Mouse (Mus musculus) MEL (cell line): ENCODE measurements around the gene Elmsan1. TPM values are rescaled to one million over a fixed set of nuclear protein-coding genes. Genes with fewer than 3 reads are reported as not detected.

ENCODE experiments used
- DNase-seq: peaks from one replicate; pipeline ENCODE4 v3.0.0; 2011; ENCODE audit warnings: low read depth, low spot score
- H3K27ac ChIP-seq: 2 replicates; pipeline ENCODE4 v1.5.1; 2012; ENCODE audit warnings: low read depth, mild to moderate bottlenecking, control low read depth, low read length, moderate library complexity; ENCODE audit not compliant: control insufficient read depth
- H3K27me3 ChIP-seq, 2 experiments: fragments of 150-350 bp in 1 of 2; sonication (generic) in 1 of 2; 2 replicates each; pipeline ENCODE4 v1.6.1; 2012; ENCODE audit warnings: low read length in 2 of 2, mild to moderate bottlenecking in 2 of 2, improper control_type of control experiment in 1 of 2, moderate library complexity in 1 of 2; ENCODE audit not compliant: insufficient read depth in 2 of 2, control insufficient read depth in 1 of 2
- H3K36me3 ChIP-seq, 2 experiments: 2 replicates each; pipeline ENCODE4 v1.6.1; 2012 to 2014; ENCODE audit warnings: low read length in 2 of 2, improper control_type of control experiment in 1 of 2, inconsistent platforms in 1 of 2, mild to moderate bottlenecking in 1 of 2; ENCODE audit not compliant: insufficient read depth in 2 of 2, control insufficient read depth in 1 of 2
- H3K4me1 ChIP-seq, 2 experiments: fragments of 150-350 bp in 1 of 2; sonication (generic) in 1 of 2; 2 replicates each; pipeline ENCODE4 v1.6.1; 2012; ENCODE audit warnings: low read length in 2 of 2, improper control_type of control experiment in 1 of 2, mild to moderate bottlenecking in 1 of 2; ENCODE audit not compliant: insufficient read depth in 2 of 2, control insufficient read depth in 1 of 2
- H3K4me3 ChIP-seq, 2 experiments: fragments of 150-350 bp in 1 of 2; sonication (generic) in 1 of 2; 2 replicates each; pipeline ENCODE4 v1.5.1; 2012; ENCODE audit warnings: low read depth in 2 of 2, low read length in 2 of 2, mild to moderate bottlenecking in 2 of 2, moderate library complexity in 2 of 2, control low read depth in 1 of 2, improper control_type of control experiment in 1 of 2; ENCODE audit not compliant: control insufficient read depth in 1 of 2, insufficient read depth in 1 of 2
- H3K79me2 ChIP-seq: 2 replicates; pipeline ENCODE4 v1.6.1; 2012; ENCODE audit warnings: mild to moderate bottlenecking, low read length, moderate library complexity; ENCODE audit not compliant: control insufficient read depth, poor library complexity, insufficient read depth
- H3K9ac ChIP-seq: 2 replicates; pipeline ENCODE4 v1.6.1; 2012; ENCODE audit warnings: low read depth, mild to moderate bottlenecking, control low read depth, low read length, moderate library complexity; ENCODE audit not compliant: control insufficient read depth, poor library complexity, severe bottlenecking
- H3K9me3 ChIP-seq: fragments of 150-350 bp; sonication (generic); replicated peaks from 2 replicates; pipeline ENCODE4 v1.6.1; 2012; ENCODE audit warnings: mild to moderate bottlenecking, low read length, improper control_type of control experiment, moderate library complexity; ENCODE audit not compliant: insufficient read depth
- BHLHE40 ChIP-seq: IDR thresholded peaks from 2 replicates; pipeline ENCODE4 v1.6.1; 2012; ENCODE audit warnings: low read depth, mild to moderate bottlenecking, inconsistent platforms, low read length, improper control_type of control experiment, borderline replicate concordance
- CTCF ChIP-seq, 3 experiments: IDR thresholded peaks in 2 of 3; conservative IDR thresholded peaks in 1 of 3; 2 replicates each; pipeline ENCODE4 v1.5.1; 2011 to 2012; ENCODE audit warnings: low read length in 3 of 3, low read depth in 2 of 3, mild to moderate bottlenecking in 2 of 3, improper control_type of control experiment in 1 of 3, inconsistent platforms in 1 of 3, mixed read lengths in 1 of 3, moderate library complexity in 1 of 3; ENCODE audit not compliant: control insufficient read depth in 1 of 3, insufficient read depth in 1 of 3, poor library complexity in 1 of 3, severe bottlenecking in 1 of 3
- E2F4 ChIP-seq: IDR thresholded peaks from 2 replicates; pipeline ENCODE4 v1.6.1; 2011; ENCODE audit warnings: low read depth, low read length, improper control_type of control experiment, borderline replicate concordance
- HCFC1 ChIP-seq: IDR thresholded peaks from 2 replicates; pipeline ENCODE4 v1.6.1; 2012; ENCODE audit warnings: low read depth, mild to moderate bottlenecking, inconsistent platforms, low read length, improper control_type of control experiment, moderate library complexity
- JUND ChIP-seq: IDR thresholded peaks from 2 replicates; pipeline ENCODE4 v1.6.1; 2011; ENCODE audit warnings: low read depth, mild to moderate bottlenecking, improper control_type of control experiment, low read length
- MAX ChIP-seq: IDR thresholded peaks from 2 replicates; pipeline ENCODE4 v1.6.1; 2011; ENCODE audit warnings: low read length, improper control_type of control experiment
- MAZ ChIP-seq: IDR thresholded peaks from 2 replicates; pipeline ENCODE4 v1.6.1; 2012; ENCODE audit warnings: low read depth, mild to moderate bottlenecking, inconsistent platforms, low read length, improper control_type of control experiment
- MEF2A ChIP-seq: IDR thresholded peaks from 2 replicates; pipeline ENCODE4 v1.6.1; 2014; ENCODE audit warnings: low read depth, mild to moderate bottlenecking, inconsistent platforms, low read length, improper control_type of control experiment; ENCODE audit not compliant: poor library complexity, insufficient replicate concordance, severe bottlenecking; ENCODE audit errors: extremely low read depth
- MYB ChIP-seq: IDR thresholded peaks from 2 replicates; pipeline ENCODE4 v1.6.1; 2011; ENCODE audit warnings: mild to moderate bottlenecking, low read depth, low read length, improper control_type of control experiment
- MYC ChIP-seq: IDR thresholded peaks from 2 replicates; pipeline ENCODE4 v1.6.1; 2011; ENCODE audit warnings: low read depth, mild to moderate bottlenecking, low read length, improper control_type of control experiment, moderate library complexity
- NRF1 ChIP-seq: IDR thresholded peaks from 2 replicates; pipeline ENCODE4 v1.6.1; 2014; ENCODE audit warnings: low read depth, mild to moderate bottlenecking, inconsistent platforms, low read length, improper control_type of control experiment, moderate library complexity; ENCODE audit not compliant: poor library complexity, insufficient read depth, severe bottlenecking
- POLR2AphosphoS5 ChIP-seq: IDR thresholded peaks from 2 replicates; pipeline ENCODE4 v1.6.1; 2012; ENCODE audit warnings: low read depth, borderline replicate concordance, mild to moderate bottlenecking, inconsistent platforms, low read length, moderate library complexity, mixed read lengths
- RAD21 ChIP-seq: IDR thresholded peaks from 2 replicates; pipeline ENCODE4 v1.6.1; 2011; ENCODE audit warnings: mild to moderate bottlenecking, low read depth, low read length, improper control_type of control experiment
- SMC3 ChIP-seq: IDR thresholded peaks from 2 replicates; pipeline ENCODE4 v1.6.1; 2011; ENCODE audit warnings: low read depth, low read length, improper control_type of control experiment
- TAL1 ChIP-seq: IDR thresholded peaks from 2 replicates; pipeline ENCODE4 v1.6.1; 2012; ENCODE audit warnings: mild to moderate bottlenecking, inconsistent platforms, low read length, moderate library complexity, mixed read lengths
- TCF12 ChIP-seq: IDR thresholded peaks from 2 replicates; pipeline ENCODE4 v1.6.1; 2014; ENCODE audit warnings: low read depth, mild to moderate bottlenecking, inconsistent platforms, low read length, improper control_type of control experiment, moderate library complexity
- USF1 ChIP-seq: IDR thresholded peaks from 2 replicates; pipeline ENCODE4 v1.6.1; 2014; ENCODE audit warnings: low read depth, mild to moderate bottlenecking, inconsistent platforms, low read length, improper control_type of control experiment, moderate library complexity
- ZKSCAN1 ChIP-seq: IDR thresholded peaks from 2 replicates; pipeline ENCODE4 v1.6.1; 2012; ENCODE audit warnings: low read depth, mild to moderate bottlenecking, inconsistent platforms, low read length, improper control_type of control experiment, moderate library complexity
- ZNF384 ChIP-seq: IDR thresholded peaks from 2 replicates; pipeline ENCODE4 v1.6.1; 2012; ENCODE audit warnings: low read depth, mild to moderate bottlenecking, inconsistent platforms, low read length, improper control_type of control experiment
- polyA plus RNA-seq, 2 experiments: library from polyadenylated mRNA; stranded (reverse) in 1 of 2; unstranded in 1 of 2; fragments of >175 nt in 1 of 2; fragments of >200 nt in 1 of 2; gene quantifications; 2 replicates each; pipeline versions ENCODE4 v1.2.1 to v1.2.4; 2012; ENCODE audit warnings: low replicate concordance in 2 of 2, low read depth in 1 of 2; ENCODE audit not compliant: insufficient read length in 2 of 2, insufficient read depth in 1 of 2, missing spikeins in 1 of 2
- total RNA-seq: library from RNA; depleted of rRNA; stranded (reverse); fragments of 300-350 nt; gene quantifications from 2 replicates; pipeline ENCODE4 v1.2.3, GENCODE M21; 2012

The Elmsan1 gene
- total and polyA plus RNA-seq, 3 experiments, result 7.7 to 25.3 TPM; not detected in 1

GRCm38 (mm10) chr12:84174190-84174811 lies 44.4 kb downstream of the Elmsan1 start:
- no peak overlapping the region for H3K9ac ChIP-seq
- peaks cover 9 to 39% of the 10 kb centered on the region in 2 experiments for H3K36me3 ChIP-seq
- peaks cover 72% of the 10 kb centered on the region for H3K79me2 ChIP-seq
- H3K4me3 ChIP-seq, result no peak overlapping the region
- TF ChIP-seq MAZ (no peak), USF1 (peak; percentile 62)
- H3K4me1 ChIP-seq, result peaks cover 31 to 40% of the 10 kb centered on the region in 2 experiments
- H3K27me3 ChIP-seq, result no peaks in the 10 kb centered on the region
- peak; percentile 24 for DNase-seq
- peak overlapping the region; percentile 58; the same call in 1 of the 2 replicates for H3K27ac ChIP-seq
- H3K9me3 ChIP-seq, result no peaks in the 10 kb centered on the region

GRCm38 (mm10) chr12:84173309-84173915 lies 45.3 kb downstream of the Elmsan1 start:
- TF ChIP-seq MEF2A (no peak), ZKSCAN1 (no peak), RAD21 (no peak), MYB (no peak), ZNF384 (no peak), TCF12 (no peak), MAX (no peak), BHLHE40 (no peak), HCFC1 (no peak), JUND (no peak), NRF1 (no peak), CTCF (IDR thresholded peaks at IDR 0.05 in 2 of 3, conservative IDR thresholded peaks at IDR 0.05 in 1 of 3; ENCODE audit: control insufficient read depth in 1 of 3, insufficient read depth in 1 of 3, low read depth in 2 of 3, low read length in 3 of 3, poor library complexity in 1 of 3, severe bottlenecking in 1 of 3) (no peak), POLR2AphosphoS5 (no peak), MYC (no peak), E2F4 (no peak), SMC3 (no peak), TAL1 (no peak)
- Histone ChIP-seq H3K9ac (no peak overlapping the region), H3K4me3 (no peak overlapping the region), H3K4me1 (peaks cover 24 to 31% of the 10 kb centered on the region in 2 experiments), H3K9me3 (no peaks in the 10 kb centered on the region), H3K36me3 (peaks cover 13 to 30% of the 10 kb centered on the region in 2 experiments), H3K79me2 (peaks cover 68% of the 10 kb centered on the region), H3K27ac (no peak overlapping the region), H3K27me3 (no peaks in the 10 kb centered on the region)
- no peak for DNase-seq
